ENCODE assay signal across 21 mouse cellular contexts in genomic region chr16:25549542-25550110, GRCm38 (mm10).
DNase-seq lines count a peak whose midpoint lies in the region; ATAC-seq and TF ChIP-seq lines count a peak whose summit lies in the region.
"Had no signal": no experiment of that assay in that cellular context is flagged by ENCODE, and none has a peak within 500 bp of the region (broad histone marks: within the 10 kb centered on the region; RNA-seq: fewer than 3 reads in every experiment).

No protein-coding gene starts in this region.

- no peak for TF ChIP-seq CTCF in kidney, adult 2 months (conservative IDR thresholded peaks at IDR 0.05; ENCODE audit: insufficient read depth, insufficient read length, low read depth, low read length)

- no peak for DNase-seq in kidney, adult 2 months
- peak; percentile 8 for DNase-seq in 416B (ENCODE audit: low read depth)
- no peak for DNase-seq in ES-E14 (ENCODE audit: low read depth, low spot score)
- DNase-seq in T-cell, adult 2 months (ENCODE audit: low spot score), result no peak
- DNase-seq: adrenal gland, adult 2 months; adrenal gland, postnatal 25 days; cerebellum, adult 18-20 months; cerebellum, adult 9-11 months; embryo, embryonic 11 days; gastrocnemius, adult 2 months; gastrocnemius, postnatal 25 days had no signal

- no peak overlapping the region for H3K4me3 ChIP-seq in kidney, embryonic 15.5 days (replicated peaks)
- H3K4me3 ChIP-seq in kidney, adult 2 months (ENCODE audit: insufficient read depth, low read depth, low read length), result no peak overlapping the region
- no peak overlapping the region for H3K4me3 ChIP-seq in ES-E14 (ENCODE audit: insufficient read depth in 1 of 2, low read depth in 1 of 2, low read length in 2 of 2, poor library complexity in 1 of 2, severe bottlenecking in 1 of 2)
- H3K4me3 ChIP-seq: embryonic facial prominence, embryonic 15.5 days; erythroblast, embryonic 14.5 days; forebrain, embryonic 10.5 days; gastrocnemius, adult 2 months; heart, embryonic 12.5 days; hindbrain, embryonic 12.5 days had no signal

- WGBS in kidney, embryonic 15.5 days, result 62% methylated on average over 8 of the region's 8 CpGs
- WGBS in kidney, adult 2 months, result 54% methylated on average over 8 of the region's 8 CpGs

- H3K27ac ChIP-seq in kidney, embryonic 15.5 days, result peak overlapping the region; percentile 37; the same call in 1 of the 2 replicates
- no peak overlapping the region for H3K27ac ChIP-seq in kidney, adult 2 months (ENCODE audit: insufficient read depth, low read depth, low read length)
- no peak overlapping the region for H3K27ac ChIP-seq in ES-E14 (ENCODE audit: insufficient read depth, low read depth, low read length, poor library complexity, severe bottlenecking)
- H3K27ac ChIP-seq: embryonic facial prominence, embryonic 15.5 days; forebrain, embryonic 10.5 days; gastrocnemius, adult 2 months; hindbrain, embryonic 12.5 days had no signal

- no peak overlapping the region for H3K4me2 ChIP-seq in kidney, embryonic 15.5 days
- H3K4me2 ChIP-seq: embryonic facial prominence, embryonic 15.5 days; heart, embryonic 12.5 days; hindbrain, embryonic 12.5 days had no signal

- in situ Hi-C loops in ES-E14 (cut with MboI; ENCODE audit: low sequenced_read_pairs in 2 of 2, unreplicated experiment in 2 of 2), result no loop called here

- H3K9me3 ChIP-seq in kidney, embryonic 15.5 days (replicated peaks), result no peaks in the 10 kb centered on the region
- no peaks in the 10 kb centered on the region for H3K9me3 ChIP-seq in ES-E14 (ENCODE audit: control insufficient read depth, insufficient read depth, low read depth, low read length)
- H3K9me3 ChIP-seq: embryonic facial prominence, embryonic 15.5 days; forebrain, embryonic 10.5 days; heart, embryonic 12.5 days; hindbrain, embryonic 12.5 days had no signal

- H3K27me3 ChIP-seq in kidney, embryonic 15.5 days, result no peaks in the 10 kb centered on the region
- H3K27me3 ChIP-seq in kidney, adult 2 months (replicated peaks; ENCODE audit: control insufficient read depth, insufficient read depth, low read length), result no peaks in the 10 kb centered on the region
- H3K27me3 ChIP-seq: embryonic facial prominence, embryonic 15.5 days; heart, embryonic 12.5 days; hindbrain, embryonic 12.5 days; Patski had no signal

- 0 out of 2 replicates have a peak, but pooled peaks have one; percentile 58 for ATAC-seq in kidney, embryonic 15.5 days (replicated peaks; ENCODE audit: low FRiP score)
- ATAC-seq in megakaryocyte progenitor cell, adult 5-6 weeks (replicated peaks; ENCODE audit: poor library complexity), result 0 out of 2 replicates have a peak, but pooled peaks have one; percentile 26
- ATAC-seq: forebrain, embryonic 14.5 days; hindbrain, embryonic 16.5 days; Patski had no signal

- TF ChIP-seq POLR2A in kidney, adult 2 months (IDR thresholded peaks at IDR 0.05; ENCODE audit: low read depth, low read length), result no peak

- no peak overlapping the region for H3K9ac ChIP-seq in kidney, embryonic 15.5 days
- H3K9ac ChIP-seq in ES-E14 (ENCODE audit: insufficient read depth, low read depth, low read length, poor library complexity, severe bottlenecking), result no peak overlapping the region
- H3K9ac ChIP-seq: embryonic facial prominence, embryonic 15.5 days; heart, embryonic 12.5 days; hindbrain, embryonic 12.5 days had no signal

- no peaks in the 10 kb centered on the region for H3K36me3 ChIP-seq in kidney, embryonic 15.5 days
- H3K36me3 ChIP-seq in kidney, adult 2 months (ENCODE audit: control insufficient read depth, insufficient read depth, low read length), result no peaks in the 10 kb centered on the region
- no peaks in the 10 kb centered on the region for H3K36me3 ChIP-seq in ES-E14 (ENCODE audit: control insufficient read depth, insufficient read depth, low read length, poor library complexity, severe bottlenecking)
- H3K36me3 ChIP-seq: embryonic facial prominence, embryonic 15.5 days; forebrain, embryonic 10.5 days; heart, embryonic 12.5 days; hindbrain, embryonic 12.5 days had no signal

- H3K4me1 ChIP-seq in kidney, embryonic 15.5 days, result 0 out of 2 replicates have a peak, but pooled peaks cover 2% of the 10 kb centered on the region
- no peaks in the 10 kb centered on the region for H3K4me1 ChIP-seq in kidney, adult 2 months (ENCODE audit: control insufficient read depth, insufficient read depth, low read length)
- H3K4me1 ChIP-seq in ES-E14 (ENCODE audit: control insufficient read depth in 2 of 2, insufficient read depth in 2 of 2, low read length in 2 of 2, poor library complexity in 1 of 2), result no peaks in the 10 kb centered on the region
- H3K4me1 ChIP-seq: embryonic facial prominence, embryonic 15.5 days; forebrain, embryonic 10.5 days; heart, embryonic 12.5 days; hindbrain, embryonic 12.5 days had no signal

TF ChIP-seq in ES-E14, 5 proteins besides CTCF, POLR2A, EP300 and RAD21:
- TF ChIP-seq ZNF384 (IDR thresholded peaks at IDR 0.05; ENCODE audit: low read depth, low read length), result no peak
- TF ChIP-seq MAFK (IDR thresholded peaks at IDR 0.05; ENCODE audit: insufficient read depth, low read depth, low read length), result peak; percentile 77
